Mouse (Mus musculus) thymus, adult 2 months (tissue): ENCODE measurements around the gene Bcl7c. TPM values are rescaled to one million over a fixed set of nuclear protein-coding genes. Genes with fewer than 3 reads are reported as not detected.
"Not testable (repeated sequence)": the region's sequence is repeated elsewhere in the genome, so short reads cannot be mapped to it uniquely, and the experiment has no call there.

Experiments
- DNase-seq: peaks from one replicate; pipeline ENCODE4 v3.0.0; 2021
- H3K27ac ChIP-seq: fragments of 200-500 bp; 2 replicates; pipeline ENCODE4 v1.5.1; 2012; ENCODE audit warnings: low read length, control low read depth; ENCODE audit not compliant: control insufficient read depth, insufficient read depth
- H3K27me3 ChIP-seq: fragments of 200-500 bp; 2 replicates; pipeline ENCODE4 v1.6.1; 2012; ENCODE audit warnings: mild to moderate bottlenecking, low read length, moderate library complexity, mixed read lengths; ENCODE audit not compliant: control insufficient read depth, insufficient read depth
- H3K36me3 ChIP-seq: fragments of 200-500 bp; 2 replicates; pipeline ENCODE4 v1.6.1; 2012; ENCODE audit warnings: mild to moderate bottlenecking, low read length, moderate library complexity; ENCODE audit not compliant: control insufficient read depth, insufficient read depth
- H3K4me1 ChIP-seq: fragments of 200-500 bp; replicated peaks from 2 replicates; pipeline ENCODE4 v1.6.1; 2012; ENCODE audit warnings: low read length; ENCODE audit not compliant: control insufficient read depth, insufficient read depth
- H3K4me3 ChIP-seq: fragments of 200-500 bp; 2 replicates; pipeline ENCODE4 v1.5.1; 2012; ENCODE audit warnings: mild to moderate bottlenecking, low read length, control low read depth, moderate library complexity; ENCODE audit not compliant: control insufficient read depth, insufficient read depth
- CTCF ChIP-seq: fragments of 200-500 bp; IDR thresholded peaks from 2 replicates; pipeline ENCODE4 v1.5.1; 2012; ENCODE audit warnings: mild to moderate bottlenecking, control low read depth, low read length, moderate library complexity, borderline replicate concordance; ENCODE audit not compliant: control insufficient read depth, poor library complexity, insufficient read depth; ENCODE audit errors: extremely low read depth
- POLR2A ChIP-seq: fragments of 200-500 bp; IDR thresholded peaks from 2 replicates; pipeline ENCODE4 v1.6.1; 2012; ENCODE audit warnings: mild to moderate bottlenecking, low read length, control low read depth, moderate library complexity; ENCODE audit not compliant: control insufficient read depth, poor library complexity, insufficient read depth; ENCODE audit errors: extremely low read depth
- WGBS: fragments of 180-500 bp; shearing (Covaris S2); methylation state at CpG from one replicate; pipeline ENCODE4 v1.1.7; 2018; 5-methylcytosine and 5-hydroxymethylcytosine counted together
- polyA plus RNA-seq: library from polyadenylated mRNA; depleted of rRNA; stranded (reverse); fragments of >200 nt; gene quantifications from 2 replicates; pipeline ENCODE4 v1.2.3, GENCODE M21; 2012

The Bcl7c gene
- polyA plus RNA-seq, 1 experiment = 61.2 TPM

DNA sequence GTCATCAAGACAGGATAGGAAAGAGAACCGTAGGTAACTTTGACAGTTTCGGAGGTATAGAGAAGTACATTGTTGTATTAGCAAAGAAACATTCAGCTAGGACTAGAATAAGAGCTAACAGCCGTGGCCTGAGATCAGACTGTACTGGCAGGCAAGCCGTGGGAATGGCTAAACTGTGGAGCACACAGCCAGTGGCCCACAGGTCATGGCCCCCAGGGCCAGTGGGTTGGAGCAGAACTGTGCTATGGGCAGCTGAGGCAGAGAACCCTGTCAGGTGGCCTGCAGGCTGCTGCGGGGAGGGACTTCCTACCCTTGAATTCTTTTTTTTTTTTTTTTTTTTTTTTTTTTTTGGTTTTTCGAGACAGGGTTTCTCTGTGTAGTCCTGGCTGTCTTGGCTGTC, 59.5 kb downstream of the Bcl7c start:
- DNase-seq = no peak

DNA sequence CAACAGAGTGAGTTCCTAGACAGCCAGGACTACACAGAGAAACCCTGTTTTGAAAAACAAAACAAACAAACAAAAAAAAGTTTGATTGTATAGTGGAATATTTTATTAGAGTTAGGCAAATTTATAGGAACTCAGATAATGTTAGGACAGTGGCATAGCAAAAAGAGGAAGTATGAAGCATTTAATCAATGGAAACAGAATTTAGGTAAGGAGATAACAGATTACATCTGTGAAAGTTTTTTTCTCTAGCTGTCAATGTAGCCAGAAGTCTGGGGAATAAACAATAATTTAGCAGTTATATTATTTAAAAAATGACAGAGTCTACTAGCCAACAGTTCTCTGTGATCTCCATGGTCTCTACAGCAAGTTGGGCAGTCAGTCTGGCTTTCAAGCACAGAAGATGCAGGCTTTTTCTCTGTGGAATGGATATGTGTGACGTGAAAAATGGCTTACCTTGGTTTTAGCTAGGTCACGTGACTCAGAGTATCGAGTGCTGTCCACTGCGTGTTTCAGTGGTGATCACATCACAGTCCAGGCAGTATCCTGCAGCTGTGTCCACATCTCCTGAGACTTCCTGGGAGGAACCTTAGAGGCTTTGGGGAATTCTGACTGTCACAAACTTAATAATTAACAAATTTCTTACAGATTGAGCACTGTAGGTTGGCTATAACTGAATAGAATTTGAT, 60.1 kb downstream of the Bcl7c start:
- H3K36me3 ChIP-seq = no peaks in the 10 kb centered on the region
- no peak for DNase-seq
- H3K27ac ChIP-seq = no peak overlapping the region
- H3K27me3 ChIP-seq = no peaks in the 10 kb centered on the region
- 0 out of 2 replicates have a peak, but pooled peaks cover 4% of the 10 kb centered on the region for H3K4me1 ChIP-seq
- no peak overlapping the region for H3K4me3 ChIP-seq
- WGBS = 85% methylated on average over 4 of the region's 4 CpGs
- TF ChIP-seq CTCF (no peak), POLR2A (no peak)

More for the DNA sequence above, 59.5 kb downstream of the Bcl7c start:
- no peaks in the 10 kb centered on the region for H3K27me3 ChIP-seq
- 85% methylated on average over 6 of the region's 6 CpGs for WGBS
- H3K4me1 ChIP-seq = 0 out of 2 replicates have a peak, but pooled peaks cover 4% of the 10 kb centered on the region
- no peak overlapping the region for H3K27ac ChIP-seq
- H3K36me3 ChIP-seq = no peaks in the 10 kb centered on the region
- H3K4me3 ChIP-seq = no peak overlapping the region
- TF ChIP-seq POLR2A (no peak), CTCF (no peak)

DNA sequence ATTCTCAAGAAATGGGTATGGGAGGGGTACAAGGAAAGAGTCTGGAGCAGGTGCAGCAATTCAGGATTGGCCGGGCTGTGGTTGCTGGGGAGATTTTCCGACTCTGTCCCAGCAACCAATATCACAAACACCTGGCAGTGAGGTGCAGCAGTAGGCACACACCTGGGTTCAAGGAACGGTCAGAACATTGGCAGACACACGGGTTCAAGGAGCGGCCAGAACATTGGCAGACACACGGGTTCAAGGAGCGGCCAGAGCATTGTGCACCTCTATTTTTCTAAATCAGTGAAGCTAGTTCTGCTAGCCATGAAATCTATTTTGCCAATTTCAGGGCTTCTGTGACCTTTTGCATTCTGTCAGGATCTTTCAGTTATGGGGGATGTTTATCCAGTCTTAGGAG, 61.2 kb downstream of the Bcl7c start:
- H3K27ac ChIP-seq, H3K4me1 ChIP-seq, H3K27me3 ChIP-seq, H3K36me3 ChIP-seq, H3K4me3 ChIP-seq, DNase-seq: not testable (repeated sequence)
- 92% methylated on average over 7 of the region's 7 CpGs for WGBS

DNA sequence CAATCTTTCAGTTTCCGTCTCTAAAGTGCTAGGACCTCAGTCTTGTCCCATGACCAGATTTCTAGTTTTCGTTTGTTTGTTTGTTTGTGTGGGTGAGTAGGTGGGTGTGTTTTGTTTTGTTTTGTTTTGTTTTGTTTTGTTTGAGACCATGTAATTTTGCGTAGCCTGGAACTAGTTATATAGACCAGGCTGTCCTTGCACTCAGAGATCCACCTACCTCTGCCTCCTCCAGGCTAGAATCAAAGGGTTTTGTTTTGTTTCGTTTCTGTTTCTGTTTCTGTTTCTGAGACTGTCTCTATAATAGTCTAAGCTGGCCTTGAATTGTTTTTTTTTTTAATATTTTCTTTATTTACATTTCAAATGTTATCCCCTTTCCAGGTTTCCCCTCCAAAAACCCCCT, 62.4 kb downstream of the Bcl7c start:
- H3K27ac ChIP-seq = no peak overlapping the region
- WGBS = 75% methylated on average over 4 of the region's 4 CpGs
- H3K4me1 ChIP-seq = no peaks in the 10 kb centered on the region

DNA sequence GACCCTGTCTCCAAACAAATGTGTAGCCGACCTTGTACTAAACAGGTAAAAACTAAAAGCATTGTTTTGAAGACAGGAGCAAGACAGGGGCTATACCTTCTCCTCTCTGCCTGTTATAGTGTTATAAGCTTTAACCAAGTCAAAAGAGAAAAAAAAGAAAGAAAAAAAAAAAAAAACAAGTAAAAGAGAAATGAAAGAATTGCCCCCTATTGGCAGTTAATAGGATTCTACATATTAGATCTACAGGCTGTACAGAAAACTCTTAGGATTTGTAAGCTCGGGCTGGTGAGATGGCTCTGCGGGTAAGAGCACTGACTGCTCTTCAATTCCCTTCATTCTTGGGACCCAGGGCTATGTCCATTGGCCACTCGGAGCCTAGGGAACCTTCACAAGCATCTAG, 66.5 kb downstream of the Bcl7c start:
- TF ChIP-seq POLR2A (no peak), CTCF (no peak)
- H3K27ac ChIP-seq = no peak overlapping the region
- no peaks in the 10 kb centered on the region for H3K36me3 ChIP-seq
- no peak overlapping the region for H3K4me3 ChIP-seq
- no peak for DNase-seq
- peaks cover 3% of the 10 kb centered on the region; the same call in 1 of the 2 replicates for H3K27me3 ChIP-seq
- 89% methylated on average over 4 of the region's 4 CpGs for WGBS
- H3K4me1 ChIP-seq = no peaks in the 10 kb centered on the region

More for the DNA sequence above, 62.4 kb downstream of the Bcl7c start:
- no peak for DNase-seq
- Histone ChIP-seq H3K4me3 (no peak overlapping the region), H3K36me3 (no peaks in the 10 kb centered on the region), H3K27me3 (no peaks in the 10 kb centered on the region)
- TF ChIP-seq POLR2A (no peak), CTCF (no peak)

DNA sequence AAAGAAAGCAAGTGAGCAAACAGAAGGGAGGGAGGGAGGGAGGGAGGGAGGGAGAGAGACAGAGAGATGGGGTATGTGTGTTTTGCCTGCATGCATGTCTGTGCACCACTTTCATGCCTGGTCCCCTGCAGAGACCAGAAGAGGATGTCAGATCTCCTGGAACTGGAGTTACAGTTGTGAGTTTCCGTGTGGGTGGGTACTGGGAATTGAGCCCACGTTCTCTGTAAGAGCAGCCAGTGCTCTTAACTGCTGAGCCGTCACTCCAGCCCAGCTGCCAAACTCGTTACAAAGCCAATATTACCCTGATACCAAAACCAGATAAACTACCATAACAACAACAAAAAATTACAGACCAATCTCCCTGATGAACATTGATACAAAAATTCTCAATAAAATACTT, 67.5 kb downstream of the Bcl7c start:
- Histone ChIP-seq H3K4me3 (no peak overlapping the region), H3K27me3 (peaks cover 10% of the 10 kb centered on the region; the same call in 1 of the 2 replicates), H3K36me3 (no peaks in the 10 kb centered on the region), H3K4me1 (no peaks in the 10 kb centered on the region), H3K27ac (no peak overlapping the region)
- no peak for TF ChIP-seq POLR2A
- 67% methylated on average over 4 of the region's 4 CpGs for WGBS
- no peak for DNase-seq

DNA sequence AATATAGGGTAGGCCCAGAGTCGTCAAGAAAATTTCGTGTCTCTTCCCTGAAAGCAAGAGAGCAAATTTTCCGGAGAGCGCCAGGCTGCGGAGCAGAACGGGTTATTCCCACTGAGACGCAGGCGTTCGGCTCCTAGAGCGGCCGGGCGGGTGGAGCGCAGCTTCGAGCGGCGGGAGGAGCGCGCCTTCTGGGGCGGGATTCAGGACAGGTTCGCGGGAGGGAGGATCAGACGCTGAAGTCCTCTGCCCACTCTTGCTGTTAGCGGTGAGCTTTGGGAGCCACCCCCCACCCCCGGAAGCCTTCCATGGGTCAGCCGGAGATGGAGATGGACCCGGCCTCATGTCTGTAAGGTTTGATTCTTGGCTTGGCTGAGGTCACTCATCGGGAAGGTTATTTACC, 71.8 kb downstream of the Bcl7c start:
- H3K36me3 ChIP-seq = no peaks in the 10 kb centered on the region
- peaks cover 7% of the 10 kb centered on the region for H3K4me1 ChIP-seq
- H3K4me3 ChIP-seq = no peak overlapping the region
- no peak overlapping the region for H3K27ac ChIP-seq
- DNase-seq = no peak
- TF ChIP-seq CTCF (no peak), POLR2A (no peak)
- H3K27me3 ChIP-seq = peaks cover 10% of the 10 kb centered on the region; the same call in 1 of the 2 replicates
- 3% methylated on average over 27 of the region's 27 CpGs for WGBS
